Mouse (Mus musculus): Measurements from ENCODE around the gene Arhgef38. TPM values are rescaled to one million over a fixed set of nuclear protein-coding genes. Genes with fewer than 3 reads are reported as not detected.

The Arhgef38 gene
- polyA plus RNA-seq, 1 experiment from 2014 or later, result 0.13 TPM

Other genes with a start within 250 kb of the Arhgef38 start
- gene Ints12, start 143.1 kb downstream of the Arhgef38 start, polyA plus RNA-seq (2015; fragmentation: Nextera tagmentation; extraction: Ambion mirVana), result 10.8 and 12.7 TPM in 2 replicates
- 3.7 and 4.1 TPM in 2 replicates for gene Gstcd, start 142.9 kb downstream of the Arhgef38 start, polyA plus RNA-seq (2015; fragmentation: Nextera tagmentation; extraction: Ambion mirVana)
- gene Ppa2, start 75.2 kb upstream of the Arhgef38 start, polyA plus RNA-seq (2015; fragmentation: Nextera tagmentation; extraction: Ambion mirVana), result 129 and 134 TPM in 2 replicates